Mouse (Mus musculus): ENCODE measurements around the gene Tbc1d15.
"Not testable (repeated sequence)": the region's sequence is repeated elsewhere in the genome, so short reads cannot be mapped to it uniquely, and the experiment has no call there.

The Tbc1d15 gene

GRCm38 (mm10) chr10:115245488-115245887, 5.8 kb downstream of the Tbc1d15 start:
- no peak for DNase-seq (ENCODE audit: low spot score)

- DNase-seq (ENCODE audit: low spot score): peak; percentile 44
Measured at GRCm38 (mm10) chr10:115241082-115241595, 10.1 kb downstream of the Tbc1d15 start.

DNA sequence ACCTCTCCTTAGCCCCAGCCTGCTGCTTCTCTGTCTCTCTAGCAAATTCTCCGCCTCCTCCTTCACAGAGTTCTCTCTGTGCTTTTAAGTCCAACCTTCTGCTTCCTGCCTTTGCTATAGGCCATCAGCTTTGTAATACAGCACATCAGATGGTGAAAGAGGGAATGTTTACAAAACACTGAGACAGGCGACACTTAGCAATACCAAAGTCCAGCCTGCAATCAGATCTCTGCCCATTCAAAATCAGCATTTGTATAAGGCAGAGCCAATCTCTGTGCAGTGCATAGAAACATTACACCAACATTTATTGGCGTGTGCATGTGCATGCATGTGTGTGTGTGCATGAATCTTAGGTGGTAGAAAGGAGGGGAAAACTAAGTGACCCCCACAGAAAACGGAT, 13.3 kb downstream of the Tbc1d15 start:
- no peak for DNase-seq (ENCODE audit: low spot score)

DNA sequence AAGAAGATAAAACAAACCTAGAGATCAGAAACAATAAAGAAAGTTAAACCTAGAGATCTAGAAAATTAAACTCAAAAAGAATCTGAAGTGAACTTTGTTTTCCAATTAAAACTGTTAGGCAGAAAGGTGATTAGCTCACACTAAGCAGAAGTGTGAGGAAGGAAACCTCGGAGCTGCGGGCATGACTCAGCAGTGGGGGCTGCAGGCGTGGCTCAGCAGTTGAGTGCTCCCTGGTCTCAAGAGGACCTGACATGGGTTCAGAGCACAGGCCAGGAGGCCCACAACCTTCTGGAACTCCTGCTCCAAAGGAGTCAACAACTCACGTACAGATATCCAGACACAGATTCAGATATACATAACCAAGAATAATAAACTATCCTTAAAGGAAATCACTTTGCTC, 14.5 kb downstream of the Tbc1d15 start:
- no peak for DNase-seq (ENCODE audit: low spot score)

DNA sequence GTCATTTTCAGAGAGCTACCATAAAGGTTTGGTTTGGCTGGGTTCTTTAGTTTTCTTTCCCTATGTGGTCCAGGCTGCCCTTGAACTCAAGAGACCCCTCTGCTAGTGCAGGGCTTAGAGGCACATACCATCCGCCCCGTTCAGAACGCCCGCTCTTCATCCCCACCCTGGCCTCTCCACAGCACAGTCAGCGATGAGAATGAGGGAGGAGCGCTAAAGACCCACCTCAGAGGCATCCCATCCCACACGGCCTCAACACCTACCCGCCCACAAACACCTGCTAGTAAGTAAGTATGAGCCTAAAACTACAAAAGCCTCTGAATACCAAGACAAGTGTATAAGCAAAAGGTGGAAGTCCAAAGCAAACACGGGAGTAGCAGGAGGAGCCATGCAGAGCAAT, 15.8 kb downstream of the Tbc1d15 start:
- no peak for DNase-seq (ENCODE audit: low spot score)

- no peak for DNase-seq (ENCODE audit: low spot score)
Measured at GRCm38 (mm10) chr10:115233798-115234197, 17.5 kb downstream of the Tbc1d15 start.

- peak; percentile 52 for DNase-seq (ENCODE audit: low spot score)
Measured at GRCm38 (mm10) chr10:115232513-115232912, 18.8 kb downstream of the Tbc1d15 start.

GRCm38 (mm10) chr10:115229023-115229422, 22.2 kb downstream of the Tbc1d15 start:
- no peak for DNase-seq (ENCODE audit: low spot score)

DNA sequence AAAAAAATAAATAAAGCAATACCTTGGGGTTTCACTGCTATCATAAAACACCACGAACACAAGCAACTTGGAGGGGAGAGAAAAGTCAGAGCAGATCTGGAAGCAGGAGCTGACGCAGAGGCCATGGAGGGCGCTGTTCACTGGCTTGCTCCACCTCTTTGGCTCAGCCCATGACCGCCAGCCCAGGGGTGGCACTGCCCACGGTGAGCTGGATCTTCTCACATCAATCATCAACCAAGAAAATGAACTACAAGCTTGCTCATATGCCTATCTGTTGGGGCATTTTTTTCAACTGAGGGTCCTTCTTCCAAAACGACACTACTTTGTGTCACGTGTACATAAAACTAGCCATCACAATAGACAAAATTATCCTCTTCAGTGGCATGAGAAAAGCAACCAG, 24.7 kb downstream of the Tbc1d15 start:
- DNase-seq (ENCODE audit: low spot score): no peak

DNA sequence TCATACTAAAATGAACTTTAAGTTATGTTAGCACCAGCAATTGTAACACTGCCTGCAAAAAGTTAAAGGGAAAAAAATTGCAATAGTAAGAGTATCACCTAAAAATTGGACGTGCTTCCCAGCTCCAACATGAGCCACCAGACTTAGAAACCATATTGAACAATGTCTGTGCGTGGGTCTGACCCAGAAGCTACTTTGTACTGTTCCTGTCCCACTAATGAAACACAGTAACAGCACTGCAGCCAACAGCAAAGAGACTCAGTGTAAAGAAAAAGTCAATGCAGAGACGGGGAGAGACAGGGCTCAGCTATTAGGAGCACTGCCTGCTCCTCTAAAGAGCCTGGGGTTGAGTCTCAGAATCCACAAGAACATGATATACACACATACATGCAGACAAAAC, 27.4 kb downstream of the Tbc1d15 start:
- no peak for DNase-seq (ENCODE audit: low spot score)

GRCm38 (mm10) chr10:115212916-115213580, 38.2 kb downstream of the Tbc1d15 start:
- DNase-seq (ENCODE audit: low spot score): no peak

DNA sequence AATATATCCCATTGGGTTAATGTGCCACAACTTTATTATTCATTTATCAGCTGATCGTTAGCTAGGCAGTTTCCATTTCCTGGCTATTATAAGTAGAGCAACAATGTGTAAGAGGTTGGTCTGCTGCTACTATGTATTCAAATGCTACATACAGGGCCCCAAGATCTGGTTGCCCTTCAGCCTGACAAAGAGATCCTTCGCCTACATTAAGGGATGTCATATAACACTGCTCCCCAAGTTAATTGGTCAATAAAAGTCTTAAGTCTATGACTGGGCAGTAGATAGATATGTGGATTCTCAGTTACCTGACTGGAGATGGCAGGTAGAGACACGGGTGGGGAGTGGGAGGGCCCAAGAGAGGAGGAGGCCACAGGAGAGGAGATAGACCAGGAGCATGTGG, 45.4 kb downstream of the Tbc1d15 start:
- DNase-seq (ENCODE audit: low spot score): no peak

GRCm38 (mm10) chr10:115205284-115205683, 46.0 kb downstream of the Tbc1d15 start:
- DNase-seq (ENCODE audit: low spot score): no peak

DNA sequence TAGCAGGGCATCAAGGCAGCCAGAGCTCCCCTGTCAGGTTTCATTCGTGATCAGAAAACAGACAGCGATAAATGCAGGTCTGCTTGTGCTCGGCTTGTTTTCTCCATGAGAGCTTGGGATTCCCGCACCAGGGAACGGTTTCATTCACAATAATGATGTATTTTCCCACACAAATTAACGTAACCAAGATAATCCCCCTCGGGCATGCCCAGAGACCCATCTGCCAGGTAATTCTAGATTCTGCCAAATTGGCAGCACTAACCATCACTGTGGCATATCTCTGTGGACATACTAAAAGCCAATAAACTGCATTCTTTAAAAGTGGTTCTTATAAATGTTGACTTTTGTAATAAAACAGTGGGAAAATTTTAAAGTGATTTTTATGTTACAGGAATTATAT, 60.1 kb downstream of the Tbc1d15 start:
- no peak for DNase-seq (ENCODE audit: low spot score)

GRCm38 (mm10) chr10:115187390-115187789, 63.9 kb downstream of the Tbc1d15 start:
- DNase-seq (ENCODE audit: low spot score): no peak

DNA sequence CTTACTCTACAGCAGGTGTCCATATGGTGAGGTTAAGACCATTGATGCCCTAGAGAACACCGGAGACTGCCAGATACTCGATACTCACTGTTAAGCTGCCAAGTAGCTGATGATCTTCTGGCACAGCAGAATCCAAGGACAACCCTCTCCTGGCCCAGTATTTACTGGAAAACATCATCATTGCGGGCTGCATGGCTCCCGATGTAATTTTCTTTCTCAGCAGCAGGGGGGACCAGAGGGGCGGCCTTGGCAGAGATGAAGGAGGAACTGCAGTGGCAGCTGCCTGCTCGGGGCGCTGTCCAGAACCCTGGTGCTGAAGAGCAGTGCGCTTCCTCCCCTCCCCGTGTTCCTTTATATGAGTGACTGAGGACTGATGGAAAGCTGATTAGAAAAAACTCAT, 66.6 kb downstream of the Tbc1d15 start, which contains the start of gene Tph2:
Gene Tph2, minus strand, starts transcription at position 326 of the 400 bp plus-strand sequence.
- DNase-seq (ENCODE audit: low spot score): peak; percentile 77

DNA sequence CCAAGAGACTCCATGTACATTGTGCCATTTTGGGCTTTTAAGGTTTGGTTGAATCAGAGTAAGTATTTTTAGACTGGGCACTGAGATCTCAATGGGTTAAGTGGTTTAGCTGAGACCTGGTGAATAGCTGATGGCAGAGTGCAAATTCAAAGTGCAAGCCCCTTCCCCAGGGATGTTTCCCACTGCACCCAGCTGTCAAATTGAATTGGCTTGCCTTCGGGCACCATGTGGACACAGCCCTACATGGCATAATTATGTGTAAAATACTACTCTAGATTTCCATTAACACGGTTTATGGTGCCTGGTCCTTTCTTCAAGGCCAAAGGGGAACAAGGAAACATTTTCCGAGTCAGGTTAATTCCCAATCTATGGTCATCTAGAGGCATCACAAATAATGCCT, 70.2 kb downstream of the Tbc1d15 start:
- DNase-seq (ENCODE audit: low spot score): no peak

- DNase-seq (ENCODE audit: low spot score): not testable (repeated sequence)
Measured at GRCm38 (mm10) chr10:115178019-115178418, 73.2 kb downstream of the Tbc1d15 start.

GRCm38 (mm10) chr10:115175591-115175991, 75.7 kb downstream of the Tbc1d15 start:
- DNase-seq (ENCODE audit: low spot score): peak; percentile 67

- no peak for DNase-seq (ENCODE audit: low spot score)
Measured at GRCm38 (mm10) chr10:115173336-115173735, 77.9 kb downstream of the Tbc1d15 start.

DNA sequence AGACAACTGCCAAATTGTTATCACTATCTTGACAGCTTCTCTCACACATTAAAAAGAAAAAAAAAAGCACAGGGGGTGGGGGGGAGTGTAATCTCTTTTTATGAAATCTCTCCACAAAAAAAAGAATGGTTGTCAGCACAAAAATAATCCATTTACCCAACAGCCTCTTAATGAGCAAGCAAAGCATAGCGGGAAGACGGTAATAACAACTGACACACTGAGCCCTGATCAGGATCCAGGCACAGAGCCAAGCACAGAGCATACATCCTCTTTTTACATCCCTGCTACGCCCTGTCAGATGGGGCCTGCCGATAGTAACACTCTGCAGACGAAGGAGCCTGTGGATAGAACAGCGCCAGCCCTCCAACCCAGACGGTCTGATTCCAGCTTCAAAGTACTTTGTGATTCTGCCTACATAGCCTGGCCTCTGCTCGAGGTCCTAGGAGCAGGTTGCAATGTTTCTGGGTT, 79.9 kb downstream of the Tbc1d15 start:
- DNase-seq (ENCODE audit: low spot score): peak; percentile 95

- peak; percentile 67 for DNase-seq (ENCODE audit: low spot score)
Measured at GRCm38 (mm10) chr10:115170496-115171350, 80.5 kb downstream of the Tbc1d15 start.

GRCm38 (mm10) chr10:115169410-115169809, 81.9 kb downstream of the Tbc1d15 start:
- DNase-seq (ENCODE audit: low spot score): peak; percentile 24

Measured in MN1 (cell line).